Mouse (Mus musculus) Muller cell, postnatal 12 days (primary cell): Measurements from ENCODE around the gene Fyb.
"Not testable (repeated sequence)": the region's sequence is repeated elsewhere in the genome, so short reads cannot be mapped to it uniquely, and the experiment has no call there.

Source experiments
- DNase-seq: peaks from one replicate; pipeline ENCODE4 v3.0.0-alpha.2; 2015; ENCODE audit errors: inconsistent ontology term

The Fyb gene

GRCm38 (mm10) chr15:6562161-6562560 lies 39.5 kb downstream of the Fyb start:
- DNase-seq, result no peak

- no peak for DNase-seq
Measured at GRCm38 (mm10) chr15:6562629-6563028, 40.0 kb downstream of the Fyb start.

GRCm38 (mm10) chr15:6564977-6565421 lies 42.3 kb downstream of the Fyb start:
- peak; percentile 100 for DNase-seq

- no peak for DNase-seq
Measured at GRCm38 (mm10) chr15:6565873-6566272, 43.2 kb downstream of the Fyb start.

- no peak for DNase-seq
Measured at GRCm38 (mm10) chr15:6567993-6568392, 45.3 kb downstream of the Fyb start.

- peak; percentile 53 for DNase-seq
Measured at GRCm38 (mm10) chr15:6568605-6569004, 46.0 kb downstream of the Fyb start.

GRCm38 (mm10) chr15:6569074-6569473 lies 46.4 kb downstream of the Fyb start:
- peak; percentile 33 for DNase-seq

GRCm38 (mm10) chr15:6570164-6570861 lies 47.7 kb downstream of the Fyb start:
- no peak for DNase-seq

- DNase-seq, result peak; percentile 57
Measured at GRCm38 (mm10) chr15:6570876-6571275, 48.2 kb downstream of the Fyb start.

GRCm38 (mm10) chr15:6574283-6574960 lies 51.8 kb downstream of the Fyb start:
- peak; percentile 89 for DNase-seq

- DNase-seq, result no peak
Measured at GRCm38 (mm10) chr15:6577971-6578370, 55.3 kb downstream of the Fyb start.

- no peak for DNase-seq
Measured at GRCm38 (mm10) chr15:6578654-6579053, 56.0 kb downstream of the Fyb start.

GRCm38 (mm10) chr15:6579194-6579768 lies 56.6 kb downstream of the Fyb start:
- DNase-seq, result no peak

GRCm38 (mm10) chr15:6579769-6580261 lies 57.2 kb downstream of the Fyb start:
- no peak for DNase-seq

GRCm38 (mm10) chr15:6584645-6585044 lies 62.0 kb downstream of the Fyb start:
- DNase-seq, result no peak

- not testable (repeated sequence) for DNase-seq
Measured at GRCm38 (mm10) chr15:6586351-6586750, 63.7 kb downstream of the Fyb start.

- no peak for DNase-seq
Measured at GRCm38 (mm10) chr15:6587526-6587925, 64.9 kb downstream of the Fyb start.

- no peak for DNase-seq
Measured at GRCm38 (mm10) chr15:6588192-6588591, 65.5 kb downstream of the Fyb start.

- no peak for DNase-seq
Measured at GRCm38 (mm10) chr15:6590846-6591451, 68.3 kb downstream of the Fyb start.

- DNase-seq, result no peak
Measured at GRCm38 (mm10) chr15:6591527-6591926, 68.9 kb downstream of the Fyb start.

GRCm38 (mm10) chr15:6592561-6593253 lies 70.1 kb downstream of the Fyb start:
- DNase-seq, result no peak

- no peak for DNase-seq
Measured at GRCm38 (mm10) chr15:6593254-6593623, 70.6 kb downstream of the Fyb start.
